Mouse (Mus musculus) kidney, adult 9 months (tissue): ENCODE data around the gene Hoxa5.

Experiments used
- DNase-seq: peaks from one replicate; pipeline ENCODE4 v3.0.0; 2022

Hoxa5 gene

DNA sequence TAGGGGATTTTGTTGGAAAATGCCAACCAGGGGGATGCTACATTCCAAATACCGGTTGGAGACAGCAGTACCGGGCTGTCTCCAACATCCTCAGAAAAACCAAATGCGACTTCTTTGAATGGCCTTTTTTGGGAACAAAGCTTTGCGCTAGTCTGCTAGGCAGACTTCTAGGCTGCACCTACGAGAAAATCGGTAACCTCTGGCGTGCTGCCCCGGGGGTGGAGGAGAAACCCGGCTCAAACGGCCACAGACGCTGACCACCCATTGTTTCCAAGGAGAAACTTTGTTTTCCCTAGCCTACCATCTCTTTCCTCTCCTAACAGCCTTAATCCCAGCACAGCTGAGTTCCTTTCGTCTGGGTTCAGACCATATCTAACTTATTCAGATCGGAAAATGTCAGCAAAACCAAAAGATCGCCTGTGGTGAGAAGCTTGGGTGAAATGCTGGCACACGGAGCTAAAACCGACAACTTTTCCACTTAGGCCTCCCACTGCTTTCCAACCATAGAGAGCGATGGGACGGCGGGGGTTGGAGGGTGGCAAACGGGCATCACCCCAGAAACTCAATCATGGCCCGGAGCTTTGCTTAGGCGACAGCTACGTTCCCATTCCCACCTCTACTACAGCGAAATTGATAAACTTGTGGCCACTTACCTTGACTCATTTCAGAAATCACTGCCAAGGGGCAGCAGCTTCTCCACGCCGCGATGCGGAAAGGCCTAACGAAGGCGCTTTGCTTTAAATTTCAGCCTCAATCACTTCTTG, 35.4 kb upstream of the Hoxa5 start:
- DNase-seq = peak; percentile 49

DNA sequence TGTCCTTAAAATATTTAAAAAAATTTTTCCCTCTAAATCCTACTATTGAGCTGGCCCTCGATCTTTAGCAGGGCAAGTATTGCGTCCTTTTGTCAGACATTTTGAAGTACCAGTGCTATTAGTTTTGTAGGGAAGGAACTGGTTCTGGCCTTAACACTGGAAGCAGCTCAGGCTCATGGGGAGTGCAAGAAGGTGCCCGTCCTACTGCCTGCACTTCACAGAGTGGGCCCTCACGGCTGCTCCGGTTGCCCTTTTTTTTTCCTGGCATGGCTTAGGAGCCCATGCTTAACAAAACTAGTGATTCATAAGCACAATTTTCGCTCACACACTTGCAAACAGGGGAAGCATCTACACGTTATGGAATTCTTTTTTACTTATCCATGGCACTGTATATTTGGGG, 34.6 kb upstream of the Hoxa5 start:
- DNase-seq = peak; percentile 44

DNA sequence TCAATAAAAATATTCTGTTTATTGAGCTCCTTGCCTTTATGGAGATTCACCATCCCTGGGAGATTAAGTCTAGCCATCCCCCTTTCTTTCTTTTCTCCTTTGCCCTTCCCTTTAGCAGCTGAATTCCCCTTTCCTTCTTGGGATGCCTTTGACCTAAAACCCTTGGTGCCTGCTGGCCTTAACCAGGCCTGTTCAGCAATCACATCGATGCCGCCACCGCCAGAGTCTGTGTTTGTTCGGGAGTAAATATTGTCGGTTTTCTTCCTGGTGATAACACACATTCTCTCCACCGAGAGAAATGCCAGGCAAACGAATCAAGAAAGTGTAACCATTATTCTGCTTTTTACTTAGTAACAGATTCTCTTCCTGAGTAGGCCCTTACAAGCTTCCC, 33.8 kb upstream of the Hoxa5 start:
- DNase-seq = peak; percentile 41

DNA sequence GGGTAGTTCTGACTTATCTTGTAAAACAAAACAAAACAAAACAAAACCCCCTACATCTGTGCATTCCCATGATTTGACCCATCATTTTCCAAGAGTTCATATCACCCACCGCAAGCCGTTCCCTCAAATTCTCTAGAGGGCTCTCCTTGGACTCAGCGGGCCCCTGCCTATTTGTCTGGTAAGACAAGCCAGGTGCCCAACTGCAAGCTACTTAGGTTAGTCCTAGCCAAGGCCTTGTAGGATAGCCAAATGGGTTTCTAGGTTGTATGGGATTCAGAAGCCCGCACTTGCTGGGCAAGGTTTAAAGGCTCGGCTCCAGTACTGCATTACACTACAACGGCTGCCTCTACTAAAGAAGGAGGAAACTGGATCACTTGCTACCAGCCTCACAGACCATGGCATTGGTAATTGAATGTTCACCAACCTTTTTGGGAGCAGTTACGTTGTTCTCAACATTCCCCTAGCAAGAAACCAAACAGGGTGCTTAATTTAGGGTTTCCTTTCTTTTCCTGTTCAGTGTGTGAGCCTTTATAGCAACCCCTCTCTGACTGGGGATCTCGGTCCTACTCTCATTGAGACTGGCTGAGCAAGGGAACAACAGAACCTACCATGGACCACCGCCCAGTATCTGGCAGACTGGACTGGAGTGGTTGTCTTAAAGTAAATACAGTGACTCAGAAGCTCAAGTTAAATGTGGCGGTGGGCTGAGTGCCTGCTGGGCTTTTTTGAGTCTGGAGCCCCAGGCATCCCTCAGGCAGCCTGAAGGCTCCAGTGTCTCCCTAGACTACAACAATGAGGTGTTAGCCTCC, 33.2 kb upstream of the Hoxa5 start:
- DNase-seq = peak; percentile 30

DNA sequence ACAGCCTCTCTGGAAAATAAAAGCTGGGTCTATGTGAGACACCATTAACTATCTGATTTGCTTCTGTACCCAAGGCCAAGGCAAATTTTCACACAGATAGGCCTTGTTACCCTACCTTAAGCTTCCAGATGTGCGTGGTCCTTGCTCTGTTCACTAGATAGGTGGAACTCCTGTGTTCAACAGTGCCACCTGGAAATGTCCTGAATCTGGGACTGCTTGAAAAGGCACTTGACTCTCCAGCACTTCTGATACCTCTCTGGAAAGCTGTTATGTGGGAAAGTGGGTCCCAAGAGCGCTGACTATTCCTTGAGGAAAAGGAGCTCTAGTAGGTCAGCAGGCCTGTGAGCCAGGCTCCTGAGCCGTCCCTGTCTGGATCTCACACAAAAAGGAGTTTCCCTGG, 32.4 kb upstream of the Hoxa5 start:
- peak; percentile 27 for DNase-seq

DNA sequence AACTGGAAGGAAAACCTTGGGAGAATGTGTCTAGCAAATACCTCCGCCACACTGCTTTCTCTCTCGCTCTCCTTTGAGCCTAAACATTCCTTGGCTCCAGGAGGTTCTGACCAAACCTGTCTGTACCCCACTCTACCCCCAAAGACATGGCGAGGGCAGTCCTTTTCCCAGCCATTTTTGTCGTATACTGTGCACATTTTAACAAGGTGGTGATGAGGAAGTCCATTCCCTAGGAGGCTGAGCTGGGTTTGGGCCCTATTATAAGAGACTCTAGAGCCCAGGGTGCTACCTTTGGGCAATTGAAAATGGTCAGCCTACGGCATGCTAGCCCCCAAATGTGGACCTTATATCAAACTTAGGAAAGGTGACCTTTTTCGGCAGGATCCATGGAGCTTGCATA, 31.5 kb upstream of the Hoxa5 start:
- no peak for DNase-seq

DNA sequence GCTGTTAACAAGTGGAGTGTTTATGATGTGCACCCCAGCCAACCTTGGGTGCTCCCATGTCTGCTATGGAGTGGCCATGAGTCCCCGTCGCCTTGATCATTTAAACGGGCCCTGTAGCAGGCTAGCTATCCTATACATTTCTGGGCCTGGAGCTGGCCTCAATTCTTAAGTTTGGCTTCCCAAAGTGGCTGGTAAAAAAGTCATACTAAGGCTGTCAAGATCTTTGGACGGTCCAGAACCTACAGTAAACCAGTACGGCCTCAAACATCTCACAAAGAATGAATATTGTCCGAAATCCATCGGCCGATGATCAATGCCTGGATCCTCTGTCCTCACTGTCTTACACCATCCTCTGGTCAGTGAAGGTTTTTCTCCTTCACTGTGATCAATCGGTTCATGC, 30.9 kb upstream of the Hoxa5 start:
- no peak for DNase-seq

DNA sequence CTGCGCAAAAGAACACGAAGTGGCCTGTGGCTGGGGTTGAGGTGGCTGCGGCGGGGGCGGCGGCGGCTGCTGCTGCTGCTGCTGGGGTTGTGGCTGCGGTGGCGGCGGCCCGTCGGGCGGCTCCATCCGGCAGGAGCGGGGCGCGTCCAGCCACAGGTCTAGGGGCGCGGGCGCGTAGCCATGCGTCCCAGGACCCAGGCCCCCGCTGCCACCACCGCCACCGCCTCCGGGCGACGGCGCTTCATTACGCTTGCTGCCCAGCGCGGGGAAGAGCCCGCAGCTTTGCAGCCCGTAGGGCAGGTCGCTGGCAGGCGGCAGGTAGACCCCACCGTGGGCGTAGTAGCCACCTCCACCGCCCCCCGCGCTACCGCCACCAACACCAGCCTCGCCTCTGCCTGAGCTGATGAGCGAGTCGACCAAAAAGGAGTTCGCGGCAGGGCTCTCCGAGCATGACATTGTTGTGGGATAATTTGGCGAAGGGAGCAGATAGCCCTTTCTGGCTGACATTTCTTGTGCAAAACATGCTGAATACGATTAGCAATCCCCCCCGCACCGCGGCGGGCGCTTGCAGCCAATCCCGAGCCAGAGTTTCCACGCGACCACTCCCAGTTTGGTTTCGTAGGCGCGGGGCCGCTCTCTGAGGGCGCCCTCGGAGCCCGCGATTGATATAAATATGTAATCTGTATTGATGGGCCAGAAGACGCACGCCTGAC, 30.2 kb upstream of the Hoxa5 start:
- peak; percentile 81 for DNase-seq

DNA sequence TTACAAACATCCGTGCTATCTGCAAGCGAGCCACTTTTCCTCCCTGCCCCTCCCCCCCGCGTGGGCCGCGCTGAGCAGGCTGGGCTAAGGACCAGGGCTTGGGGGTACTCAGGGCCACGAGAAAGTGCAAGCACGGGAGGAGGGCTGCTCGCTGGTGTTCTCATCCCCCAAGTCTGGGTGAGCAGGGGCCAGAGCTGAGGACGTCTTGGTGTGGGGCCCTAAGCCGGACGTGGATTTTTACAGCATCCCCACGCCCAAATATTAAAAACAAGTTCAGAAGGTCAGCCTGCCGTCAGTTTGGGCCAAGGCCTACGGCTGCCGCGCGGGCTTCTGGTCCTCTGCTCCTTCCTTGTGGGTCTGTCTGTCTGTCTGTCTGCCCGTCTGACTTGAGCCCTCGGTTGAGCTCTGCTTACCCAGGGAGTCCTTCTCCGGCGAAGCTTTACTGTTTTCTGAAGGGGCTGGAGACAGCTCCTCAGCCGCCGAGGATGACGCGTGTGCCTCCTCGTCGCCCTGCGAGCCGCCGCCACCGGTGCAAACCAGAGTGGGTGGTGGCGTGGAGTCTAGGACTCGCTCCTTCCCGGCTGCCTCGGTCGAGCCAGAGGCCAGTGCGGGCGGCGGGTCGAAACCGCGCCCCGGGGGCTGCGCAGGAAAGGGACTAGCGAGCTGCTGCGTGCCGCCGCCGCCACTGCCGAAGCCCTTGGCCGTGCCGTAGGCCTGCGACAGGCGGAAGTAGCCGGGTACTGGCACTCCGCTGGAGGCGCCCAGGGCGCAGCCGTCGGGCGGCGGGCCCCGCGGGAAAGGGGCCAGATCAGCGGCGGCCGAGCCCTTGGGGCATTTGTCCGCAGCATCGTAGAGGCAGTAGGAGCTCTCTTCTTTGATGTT, 29.4 kb upstream of the Hoxa5 start:
- peak; percentile 91 for DNase-seq

DNA sequence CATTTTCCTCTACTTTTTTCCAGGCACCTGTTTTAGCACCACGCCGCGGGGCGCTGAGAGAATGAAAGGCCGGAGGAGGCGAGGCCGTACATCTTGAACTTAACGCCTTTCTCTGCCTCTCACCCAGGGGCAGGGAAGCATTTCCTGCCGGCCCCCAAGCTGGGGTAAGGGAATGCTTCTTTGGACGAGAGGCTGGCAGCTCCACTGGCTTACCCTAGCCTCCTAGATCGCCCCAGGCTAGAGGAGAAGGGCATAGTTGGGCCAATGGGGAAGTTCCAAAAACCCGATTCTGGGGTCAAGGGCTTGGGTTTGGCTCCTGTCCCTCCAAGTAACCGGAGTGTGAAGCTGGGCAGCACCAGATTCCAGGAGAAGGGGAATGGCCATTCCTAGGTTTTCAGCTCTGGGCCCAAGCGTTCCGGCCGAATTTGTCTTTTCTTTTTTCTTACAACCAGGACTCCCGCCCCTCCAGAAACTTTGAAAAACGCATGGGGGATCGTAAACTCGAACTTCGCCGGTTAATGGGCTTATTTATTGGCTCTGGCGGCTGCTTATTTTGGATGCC, 28.7 kb upstream of the Hoxa5 start:
- no peak for DNase-seq

DNA sequence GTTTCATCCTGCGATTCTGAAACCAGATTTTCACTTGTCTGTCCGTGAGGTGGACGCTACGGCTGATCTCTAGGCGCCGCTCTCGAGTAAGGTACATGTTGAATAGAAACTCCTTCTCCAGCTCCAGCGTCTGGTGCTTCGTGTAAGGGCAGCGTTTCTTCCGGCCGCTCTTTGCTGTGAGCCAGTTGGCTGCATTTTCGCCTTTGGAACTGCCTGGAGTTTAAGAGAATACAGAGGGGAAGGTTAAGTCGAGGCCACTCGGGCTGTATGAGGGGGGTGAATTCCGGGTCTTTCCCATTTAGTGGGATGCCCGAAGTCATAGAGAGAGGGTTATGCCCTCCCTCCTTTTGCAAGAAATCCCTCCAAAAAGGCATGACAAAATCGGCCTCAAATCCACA, 28.2 kb upstream of the Hoxa5 start:
- DNase-seq = peak; percentile 78

DNA sequence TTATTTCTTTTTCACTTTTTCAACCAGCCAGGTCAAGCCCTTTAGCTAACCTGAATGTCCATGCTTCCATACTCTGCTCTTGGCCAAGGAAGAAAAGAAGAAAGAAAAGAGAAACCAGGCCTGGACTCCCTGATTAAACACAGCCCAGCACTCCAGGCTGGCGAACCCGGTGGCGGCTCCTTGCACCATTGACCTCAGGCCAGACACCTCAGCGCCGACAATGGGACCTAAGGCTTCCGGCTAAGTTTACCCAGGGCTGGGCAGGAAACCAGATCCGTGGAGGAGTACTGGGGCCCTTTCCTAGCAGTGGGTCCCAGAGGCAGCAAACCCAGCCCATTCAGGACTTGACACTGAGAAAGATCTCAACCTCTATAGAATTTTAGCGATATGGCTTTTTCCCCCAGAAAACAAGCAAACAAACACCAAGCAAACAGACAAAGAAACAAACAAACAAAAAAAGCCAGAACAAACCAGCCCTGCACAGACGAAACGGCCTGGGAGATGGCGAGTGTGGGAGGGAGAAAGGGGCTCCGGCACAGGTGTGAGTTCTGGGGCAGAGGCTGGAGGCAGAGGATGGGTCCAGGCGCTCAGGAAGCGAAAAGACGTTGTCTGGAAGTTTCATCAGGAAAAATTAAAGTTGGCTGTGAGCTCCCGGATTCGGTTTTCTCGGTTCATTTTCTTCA, 27.6 kb upstream of the Hoxa5 start:
- DNase-seq = peak; percentile 71

DNA sequence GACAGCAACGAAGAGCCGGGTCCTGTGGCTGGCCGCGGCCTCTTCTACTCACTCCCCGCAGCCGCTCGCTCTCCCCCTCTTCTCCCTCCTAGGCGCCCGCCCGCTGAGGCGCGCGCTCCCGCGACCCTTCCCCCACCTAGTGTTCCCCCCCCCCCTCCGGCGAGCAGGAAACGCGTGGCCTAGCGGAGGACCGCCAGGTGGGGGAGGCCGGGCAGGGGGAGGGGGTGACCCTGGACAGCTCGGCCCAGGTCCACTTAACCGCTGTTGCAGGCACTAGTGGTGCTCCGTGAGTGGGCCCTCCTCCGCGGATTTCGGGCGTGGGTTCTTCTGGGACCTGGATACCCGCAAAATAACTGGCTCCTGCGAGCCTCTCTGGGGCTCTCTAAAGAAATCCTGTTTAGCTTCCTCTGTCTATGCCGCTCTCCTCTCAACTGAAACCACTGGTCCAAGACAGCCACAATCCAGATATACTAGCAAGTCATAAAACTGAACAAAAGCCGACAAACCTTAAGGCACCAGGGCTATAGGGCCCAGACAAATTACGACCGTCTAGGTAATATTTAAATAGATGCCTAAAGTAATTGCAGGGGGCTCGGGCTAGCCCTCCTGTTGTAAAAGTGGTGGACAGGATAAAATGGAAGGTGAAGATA, 26.3 kb upstream of the Hoxa5 start, which contains the start of gene Hoxa9:
TSS of gene Hoxa9 (minus strand) at position 574 of the 650 bp plus-strand sequence.
- peak; percentile 68 for DNase-seq

DNA sequence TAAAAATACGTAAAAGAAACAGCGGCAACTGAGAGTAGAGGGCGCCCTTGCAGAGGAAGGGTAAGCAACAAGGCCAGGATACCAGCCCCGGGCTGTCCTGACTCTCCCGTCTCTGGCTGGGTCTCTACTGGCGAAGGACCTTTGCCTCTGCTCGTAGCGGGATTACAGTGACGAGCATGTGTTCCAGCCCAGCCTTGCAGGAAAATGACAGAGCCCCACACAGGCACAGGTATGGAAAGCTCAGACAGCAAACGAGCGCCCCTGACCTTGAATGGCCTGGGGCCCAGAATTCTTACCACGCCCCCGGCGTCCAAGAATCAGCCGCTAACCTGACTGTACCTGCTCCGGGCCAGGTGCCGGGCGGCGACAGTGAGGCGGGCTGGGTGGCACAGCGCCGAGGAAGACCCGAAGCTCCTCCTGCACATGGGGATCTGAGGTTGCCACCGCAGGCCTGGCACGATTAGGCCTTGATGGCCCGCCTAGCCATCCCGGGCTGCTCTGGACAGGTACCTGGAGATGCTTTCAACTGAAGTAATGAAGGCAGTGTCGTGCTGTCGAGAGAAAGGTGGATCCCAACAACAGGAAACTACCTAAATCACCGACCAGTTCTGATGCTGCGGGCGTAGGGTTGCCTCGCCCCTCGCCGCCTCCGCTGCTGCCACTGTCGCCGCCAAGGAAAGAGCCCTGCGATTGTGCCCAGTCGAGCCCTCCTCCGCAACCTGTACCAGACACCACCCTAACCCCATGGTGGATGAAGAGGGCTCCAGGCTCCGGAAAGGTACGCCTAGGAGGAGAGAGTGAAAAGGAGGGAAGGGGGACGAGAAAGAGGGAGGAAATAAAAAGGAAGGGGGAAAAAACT, 25.4 kb upstream of the Hoxa5 start:
- DNase-seq = peak; percentile 90

DNA sequence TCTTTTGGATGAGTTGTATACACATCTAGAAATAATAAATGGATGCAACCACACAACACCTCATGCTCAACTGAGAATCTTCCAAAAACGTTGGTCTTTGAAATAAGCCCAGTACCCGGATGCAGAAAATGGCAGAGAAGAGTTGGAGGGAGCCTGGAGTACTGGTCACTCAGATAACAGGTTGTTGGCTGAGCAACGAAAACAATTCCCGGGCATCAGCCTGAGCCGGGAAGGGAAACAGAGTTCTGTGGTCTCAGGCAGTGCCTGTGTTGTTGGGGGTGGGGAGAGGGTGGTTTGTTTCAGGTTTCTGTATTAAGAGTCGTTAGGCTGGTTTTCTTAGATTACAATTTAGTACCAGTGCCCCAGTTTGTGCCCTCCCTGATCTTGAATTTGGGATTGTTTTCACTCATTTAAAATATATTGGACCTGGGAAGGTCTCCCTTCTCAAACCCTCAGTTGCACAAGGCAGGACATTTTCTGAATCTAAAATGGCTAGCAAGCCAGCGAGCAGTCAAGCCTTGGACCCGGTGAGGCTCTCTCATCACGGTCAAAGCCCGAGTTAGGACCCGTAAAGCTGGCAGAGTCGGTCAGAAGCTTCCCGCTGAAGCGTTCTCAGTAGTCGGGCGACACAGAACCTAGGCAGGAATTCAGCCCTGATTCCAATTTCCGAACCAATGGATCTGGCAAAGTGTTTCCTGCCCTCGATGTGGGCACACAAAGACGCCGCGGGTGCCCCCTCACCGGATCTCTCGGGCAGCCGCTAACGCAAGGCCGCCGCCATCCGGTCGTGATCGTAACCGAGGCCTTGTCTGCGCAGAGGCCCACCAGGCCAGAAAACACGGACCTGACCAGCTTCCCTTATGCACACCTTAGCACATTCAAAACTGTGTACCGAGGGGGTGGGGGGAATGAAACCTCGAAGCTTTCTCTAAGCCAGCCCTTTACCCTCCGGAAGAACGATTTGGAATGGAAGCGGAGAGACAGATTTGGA, 24.4 kb upstream of the Hoxa5 start:
- DNase-seq = peak; percentile 60

DNA sequence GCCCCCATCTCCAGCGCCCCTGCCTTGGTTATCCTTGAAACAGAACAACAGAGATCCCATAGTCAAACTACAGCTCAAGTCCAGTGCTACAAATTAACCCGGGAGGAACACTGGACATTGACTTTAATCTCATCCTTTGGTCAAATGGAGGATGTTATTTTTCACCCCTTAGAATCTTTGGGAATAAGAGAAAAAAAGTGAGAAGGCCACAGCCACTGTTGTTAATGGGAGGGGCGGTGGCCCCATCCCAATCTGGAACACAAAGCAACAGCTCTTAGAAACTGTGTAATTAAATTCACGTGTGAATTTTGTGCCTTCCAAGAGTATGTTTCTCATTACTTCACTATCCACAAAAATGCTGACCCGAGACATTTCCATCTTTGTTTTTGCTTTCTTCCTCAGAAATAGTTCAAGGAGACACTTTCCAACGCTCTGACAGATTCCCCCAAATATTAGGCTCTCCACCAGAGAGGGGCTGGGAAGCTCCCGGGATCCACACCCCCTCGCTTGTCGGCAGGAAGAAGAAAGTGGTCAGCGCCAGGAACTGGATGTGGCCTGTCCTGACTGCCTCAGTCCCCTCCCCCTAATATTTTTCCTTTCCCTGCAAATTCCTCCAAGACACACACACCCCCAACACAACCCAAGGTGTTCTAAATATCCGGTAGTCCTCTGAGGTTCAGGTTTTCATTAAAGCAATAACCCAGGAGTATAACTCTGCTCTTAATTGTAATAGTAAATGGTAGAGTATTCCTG, 23.3 kb upstream of the Hoxa5 start:
- peak; percentile 67 for DNase-seq

DNA sequence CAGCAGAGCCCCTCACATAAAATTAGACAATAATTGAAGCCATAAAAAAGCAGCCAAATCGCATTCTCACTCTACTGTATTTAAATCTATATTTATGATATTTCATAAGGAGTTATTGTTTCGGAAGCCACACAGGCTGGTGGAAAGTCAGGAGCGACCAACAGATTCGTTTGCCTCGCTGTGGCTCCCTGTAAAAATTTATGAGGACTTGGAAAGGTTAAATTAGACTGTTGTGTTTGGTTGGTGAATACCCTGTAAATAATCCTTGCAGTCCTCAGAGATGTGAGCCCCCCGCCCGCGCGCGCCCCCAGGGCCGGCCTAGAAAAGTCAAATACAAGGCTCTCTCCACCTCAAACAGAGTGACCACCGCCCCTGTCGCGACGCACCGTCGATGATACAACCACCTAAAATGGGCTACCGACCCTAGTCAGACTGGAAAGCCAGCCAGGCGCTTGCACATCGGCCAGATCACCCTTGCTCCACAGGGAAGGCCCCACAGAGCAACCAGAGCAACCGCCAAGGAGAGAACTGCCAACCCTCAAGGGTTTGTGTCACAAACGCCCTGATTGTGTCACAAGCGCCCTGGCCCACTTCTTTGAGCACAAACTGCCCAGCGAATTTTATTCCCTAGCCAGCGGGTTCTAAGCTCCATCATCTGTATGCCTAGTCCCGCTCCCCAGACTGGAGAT, 22.3 kb upstream of the Hoxa5 start:
- peak; percentile 40 for DNase-seq
